Mouse (Mus musculus) spleen, embryonic (tissue): ENCODE measurements around the gene Ces1f.
"Not testable (repeated sequence)": the region's sequence is repeated elsewhere in the genome, so short reads cannot be mapped to it uniquely, and the experiment has no call there.

Experiments
- CTCF ChIA-PET: fragments of 350-600 bp; sonication (Branson Sonifier 250); formaldehyde crosslinking; loops from one replicate; lab custom pipeline; 2022; lab: Charles Lee

The Ces1f gene

DNA sequence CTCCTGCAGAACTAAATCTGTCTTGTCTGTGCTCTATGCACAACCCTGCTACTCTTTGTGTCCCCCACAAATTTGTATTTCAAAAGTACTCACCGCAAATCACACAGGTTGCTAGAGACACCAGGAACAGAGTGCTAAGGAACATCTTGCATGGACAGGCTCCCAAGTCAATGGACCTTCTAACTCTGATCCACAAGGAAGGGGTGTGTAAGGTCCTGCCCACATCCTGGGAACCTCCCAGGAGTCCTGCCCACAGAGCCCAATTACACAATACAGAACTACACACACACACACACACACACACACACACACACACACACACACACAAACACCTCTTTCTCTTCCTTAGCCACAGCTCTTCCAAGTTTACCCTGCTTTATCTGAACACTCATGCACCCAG is at the start of gene Ces1f:
Gene Ces1f, minus strand, starts transcription at position 192 of the 400 bp plus-strand sequence.
- CTCF ChIA-PET = no interaction called here

DNA sequence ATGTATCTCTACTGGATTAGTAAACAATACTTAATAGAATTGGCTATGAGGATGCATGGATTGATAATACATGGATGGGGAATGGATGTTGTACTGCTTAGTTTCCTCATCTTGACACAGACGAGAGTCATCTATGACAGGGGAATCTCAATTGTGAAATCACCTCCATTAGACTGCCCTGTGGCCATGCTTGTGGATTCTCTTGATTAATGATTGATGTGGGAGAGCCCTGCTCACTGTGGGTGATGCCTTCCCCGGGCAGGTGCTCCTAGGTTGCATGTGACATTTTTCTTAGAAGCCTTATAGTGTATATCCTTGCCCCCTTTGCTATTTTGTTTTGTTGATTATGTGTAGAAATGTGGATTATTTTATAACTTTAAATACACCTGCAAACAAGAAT is 45.6 kb upstream of the Ces1f start:
- CTCF ChIA-PET = no interaction called here

DNA sequence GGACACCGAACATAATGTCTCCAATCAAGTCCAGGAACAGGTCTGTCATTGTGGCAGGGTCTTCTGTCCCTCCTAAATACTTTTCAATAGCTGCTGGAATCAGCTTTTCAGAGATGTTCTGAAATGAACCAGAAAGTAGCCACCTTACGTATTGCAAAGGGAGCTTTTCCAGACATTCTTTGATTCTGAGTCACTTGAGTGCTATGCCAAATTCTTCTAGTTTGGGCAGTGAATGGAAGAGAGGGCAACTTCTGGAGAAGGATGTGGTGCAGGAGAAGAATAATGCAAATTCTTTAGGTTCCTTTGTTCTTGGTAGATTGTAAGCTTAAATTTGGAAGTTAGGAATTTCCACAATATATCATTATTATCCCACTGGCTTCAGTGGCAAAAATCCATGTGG is 37.5 kb upstream of the Ces1f start:
- CTCF ChIA-PET = no interaction called here

DNA sequence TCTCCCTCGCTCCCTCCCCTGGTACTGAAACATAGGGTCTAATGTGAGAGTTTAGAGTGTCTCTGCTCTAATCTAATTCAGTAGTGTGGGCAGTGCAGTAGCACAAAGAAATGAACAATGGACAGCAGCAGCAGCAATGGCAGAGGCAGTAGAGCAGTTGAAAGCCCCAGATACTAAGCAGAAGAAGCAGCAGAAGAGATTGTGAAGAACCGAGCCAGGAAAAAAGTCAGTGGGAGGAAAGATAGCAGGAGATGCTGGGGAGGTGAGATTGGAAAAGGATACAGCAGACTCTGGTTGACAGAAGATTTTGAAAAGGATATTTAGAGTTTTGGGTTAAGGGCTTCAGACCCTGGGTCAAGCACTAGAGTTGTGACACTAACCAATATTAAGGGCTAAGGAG is 36.0 kb upstream of the Ces1f start:
- CTCF ChIA-PET = no interaction called here

DNA sequence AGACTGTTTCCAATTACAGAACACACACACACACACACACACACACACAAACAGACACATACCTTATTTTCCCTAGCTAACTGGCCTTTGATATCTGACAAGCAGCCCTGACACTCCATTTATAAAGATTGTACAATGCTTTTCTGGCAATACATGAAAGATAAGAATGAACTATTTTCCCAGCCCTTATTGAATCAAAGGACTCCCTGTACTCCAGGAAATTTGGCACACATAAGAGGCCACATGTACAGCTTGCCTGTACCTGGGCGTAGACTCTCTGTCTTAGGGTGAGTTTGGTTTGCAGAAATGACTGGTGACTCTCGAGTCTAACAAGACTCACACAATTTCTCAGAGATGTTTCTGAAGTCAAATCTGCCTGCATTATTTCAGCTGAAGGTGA is 4.3 kb upstream of the Ces1f start:
- CTCF ChIA-PET = no interaction called here

DNA sequence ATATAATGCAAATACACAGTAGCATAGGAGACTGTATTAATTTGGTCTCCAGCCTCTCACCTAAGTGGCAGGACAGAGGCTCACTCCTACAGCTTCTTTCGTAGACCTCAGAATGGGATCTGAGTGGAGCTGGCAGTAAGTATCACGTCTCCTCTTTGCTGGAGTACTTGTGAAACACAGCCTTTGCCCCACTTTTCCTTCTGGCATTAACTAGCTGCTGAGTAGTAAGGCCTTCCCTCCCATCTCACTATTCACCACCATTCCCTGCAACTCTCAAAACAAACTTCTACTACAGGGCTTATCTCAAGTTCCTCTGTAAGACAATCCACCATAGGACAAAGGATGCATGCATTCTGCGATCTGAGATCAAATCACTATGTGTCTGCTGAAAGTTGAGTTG is 2.8 kb upstream of the Ces1f start:
- CTCF ChIA-PET = no interaction called here

DNA sequence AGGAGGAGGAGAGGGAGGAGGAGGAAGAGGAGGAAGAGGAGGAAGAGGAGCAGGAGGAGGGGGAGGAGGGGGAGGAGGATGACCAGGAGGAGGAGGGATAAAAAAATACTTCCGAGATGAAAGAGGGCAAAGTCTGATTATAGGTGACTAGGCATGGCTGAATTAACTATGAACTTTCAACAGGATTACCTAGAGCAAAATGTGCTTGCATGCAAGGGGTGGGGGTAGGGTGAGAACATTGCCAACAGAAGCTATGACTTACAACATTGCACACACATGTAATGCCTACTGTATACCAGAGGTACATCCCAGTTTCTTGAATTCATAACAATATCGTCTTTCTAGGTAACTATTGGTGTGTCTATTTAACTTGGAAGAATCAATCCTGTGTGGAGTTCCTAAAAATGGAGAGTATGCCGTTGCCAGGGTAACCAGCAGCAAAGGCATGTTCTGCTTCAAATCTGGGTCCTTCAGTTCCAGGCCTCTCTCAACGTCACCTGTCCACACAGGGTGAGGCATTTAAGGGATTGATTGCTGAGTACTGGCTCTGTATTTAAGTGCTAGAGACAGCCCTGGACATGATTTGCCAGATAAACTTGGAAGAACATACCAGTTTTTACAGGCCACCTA is 1.3 kb downstream of the Ces1f start:
- CTCF ChIA-PET = interaction anchor here (0.7 kb wide), 1 partner anchor 115 kb away, joined by 4 read pairs; no protein-coding TSS in a partner anchor

DNA sequence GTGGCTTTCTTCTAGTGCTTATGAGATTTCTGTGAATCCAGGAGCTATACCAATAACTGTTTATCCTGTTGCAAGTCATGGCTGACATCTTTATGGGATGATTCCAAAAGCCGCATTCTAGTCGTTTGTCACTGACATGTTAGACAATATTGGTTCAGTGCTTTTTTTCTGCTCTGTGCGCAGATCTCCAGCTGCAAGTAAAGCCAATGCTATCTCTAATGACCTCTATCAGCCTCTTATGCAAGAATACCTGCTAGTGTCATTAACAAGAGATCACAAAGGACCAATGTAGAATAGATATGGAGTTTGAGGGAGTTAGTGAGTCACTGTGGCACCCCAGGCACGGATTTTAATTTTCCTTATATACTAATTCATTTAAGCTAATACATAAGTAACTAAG is 4.9 kb downstream of the Ces1f start:
- CTCF ChIA-PET = no interaction called here

DNA sequence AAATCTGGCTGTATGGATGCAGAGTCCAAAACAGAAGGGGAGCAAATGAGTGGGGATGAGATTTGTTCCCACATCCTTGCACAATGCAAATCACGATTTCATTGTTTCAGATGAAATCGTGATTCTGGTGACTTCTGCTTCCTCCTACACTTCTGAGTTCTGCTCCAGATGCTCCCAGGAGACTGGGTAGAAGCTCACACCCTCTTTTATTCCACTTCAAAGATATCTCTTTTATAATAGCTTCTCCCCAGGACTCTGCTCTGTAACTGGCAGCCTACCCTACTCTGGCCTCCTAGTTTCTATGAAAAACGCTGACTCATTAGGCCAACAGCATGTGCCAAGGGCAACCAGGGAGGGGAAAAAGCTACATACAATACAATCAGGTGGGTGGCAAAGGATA is 6.2 kb downstream of the Ces1f start:
- CTCF ChIA-PET = no interaction called here

DNA sequence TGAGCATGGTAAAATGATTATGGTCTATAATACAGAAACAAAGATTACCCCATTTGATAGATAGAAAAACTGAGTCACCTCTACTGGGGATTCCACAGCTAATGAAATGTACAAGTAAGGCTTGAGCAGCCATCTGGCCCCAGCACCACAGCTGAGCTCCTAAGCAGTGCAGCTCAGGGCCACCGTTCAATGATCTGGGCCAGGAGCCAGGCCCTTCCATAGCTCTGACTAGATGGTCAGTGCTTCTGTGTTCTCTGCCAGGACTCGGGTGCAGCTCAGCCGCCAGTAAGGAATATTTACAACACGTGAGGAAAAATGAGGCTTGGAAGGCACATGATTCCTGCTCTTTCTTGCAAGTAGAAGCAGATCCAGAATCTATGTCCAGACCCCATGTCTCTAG is 6.9 kb downstream of the Ces1f start:
- CTCF ChIA-PET = no interaction called here

DNA sequence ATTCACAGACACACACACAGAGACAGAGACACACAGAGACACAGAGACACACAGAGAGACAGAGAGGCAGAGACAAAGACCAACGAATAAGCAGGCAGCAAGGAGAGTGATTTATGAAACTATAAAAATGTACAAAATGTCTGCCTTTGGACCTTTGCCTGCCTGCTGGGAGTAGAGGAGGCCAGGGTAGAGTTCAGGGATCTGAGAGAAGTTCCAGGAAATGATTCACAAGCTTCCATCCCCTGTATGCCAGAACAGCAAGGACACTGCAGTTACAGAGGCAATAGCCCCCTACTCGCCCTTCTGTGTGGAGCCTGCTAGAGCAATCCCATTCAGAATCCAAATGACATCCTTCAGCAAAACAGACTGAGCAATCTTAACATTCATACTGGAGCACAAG is 18.1 kb downstream of the Ces1f start:
- CTCF ChIA-PET = no interaction called here

DNA sequence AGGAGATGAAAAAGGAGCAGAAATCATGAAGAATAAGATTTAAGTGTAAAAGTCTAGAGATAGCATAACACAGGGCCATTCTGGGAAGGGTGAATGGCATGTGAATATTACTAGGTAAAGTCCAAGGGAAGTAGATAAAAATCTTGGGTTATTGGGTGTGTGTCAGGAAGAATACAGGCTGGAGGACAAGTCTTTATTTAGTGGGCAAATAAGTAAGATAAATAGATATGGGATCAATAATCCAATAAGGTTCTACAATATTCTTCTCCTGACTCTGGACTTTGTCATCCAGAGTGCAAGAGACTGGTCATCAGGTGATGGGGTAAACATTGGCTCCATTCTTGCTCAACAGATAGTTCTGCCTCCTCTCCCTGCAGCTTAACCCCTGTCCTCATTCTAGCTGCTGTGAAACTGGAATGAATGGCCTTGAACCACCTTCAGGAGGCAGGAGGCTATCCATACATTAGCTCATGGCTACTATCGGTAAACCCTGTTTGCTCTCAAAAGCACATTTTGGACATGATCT is 27.1 kb downstream of the Ces1f start:
- CTCF ChIA-PET = no interaction called here

DNA sequence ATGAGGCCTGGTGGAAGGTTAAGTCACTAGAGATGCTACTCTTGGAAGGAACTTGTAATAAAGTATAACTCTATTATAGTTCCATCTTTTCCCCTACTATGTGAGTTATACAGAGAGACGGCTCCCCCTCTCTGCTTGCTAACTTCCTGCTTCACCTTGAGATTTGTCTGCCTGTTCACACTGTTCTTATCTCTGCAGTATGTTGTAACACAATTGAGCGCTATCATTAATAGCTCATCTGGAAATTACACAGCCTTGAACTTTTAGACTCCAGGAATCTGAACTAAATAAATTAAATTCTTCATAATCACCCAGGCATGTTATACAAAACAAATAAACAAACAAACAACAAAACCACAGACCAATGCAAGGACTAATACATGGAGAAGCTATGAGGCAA is 33.5 kb downstream of the Ces1f start:
- CTCF ChIA-PET = no interaction called here

DNA sequence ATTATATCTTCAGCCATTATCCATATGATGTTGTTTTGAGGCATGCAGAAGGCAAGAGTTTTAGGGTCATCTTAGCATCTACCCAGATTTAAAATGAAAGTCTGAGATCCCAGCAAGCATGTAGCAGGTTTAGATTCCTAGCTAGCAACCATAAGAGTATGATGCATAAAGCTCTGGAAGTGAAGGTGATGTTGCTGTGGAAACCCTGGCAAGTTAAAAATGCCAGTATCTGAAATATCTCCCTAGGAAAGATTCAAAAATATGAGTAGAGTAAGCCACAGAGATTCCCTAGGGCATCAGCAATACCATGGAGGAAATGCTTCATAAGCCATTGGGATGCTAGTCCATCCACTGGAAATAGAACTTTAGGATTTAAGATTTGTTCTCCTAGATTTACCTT is 39.7 kb downstream of the Ces1f start:
- CTCF ChIA-PET = no interaction called here

DNA sequence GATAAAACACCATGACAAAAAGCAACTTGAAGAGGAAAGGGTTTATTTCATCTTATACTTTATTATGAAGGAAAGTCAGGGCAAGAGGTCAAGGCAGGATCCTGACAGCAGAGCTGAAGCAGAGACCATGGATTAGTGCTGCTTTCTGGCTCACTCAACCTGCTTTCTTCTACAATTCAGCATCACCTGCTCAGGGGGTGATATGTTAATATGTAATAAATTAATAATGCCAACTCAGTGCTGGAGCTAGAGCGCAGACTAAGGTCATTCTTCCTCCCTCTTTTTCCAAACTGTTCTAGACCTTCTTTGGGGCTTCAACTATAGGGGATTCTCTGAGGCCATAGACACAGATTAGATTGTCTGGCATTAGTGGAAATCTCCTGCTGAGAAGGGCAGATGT is 43.9 kb downstream of the Ces1f start:
- CTCF ChIA-PET = no interaction called here

DNA sequence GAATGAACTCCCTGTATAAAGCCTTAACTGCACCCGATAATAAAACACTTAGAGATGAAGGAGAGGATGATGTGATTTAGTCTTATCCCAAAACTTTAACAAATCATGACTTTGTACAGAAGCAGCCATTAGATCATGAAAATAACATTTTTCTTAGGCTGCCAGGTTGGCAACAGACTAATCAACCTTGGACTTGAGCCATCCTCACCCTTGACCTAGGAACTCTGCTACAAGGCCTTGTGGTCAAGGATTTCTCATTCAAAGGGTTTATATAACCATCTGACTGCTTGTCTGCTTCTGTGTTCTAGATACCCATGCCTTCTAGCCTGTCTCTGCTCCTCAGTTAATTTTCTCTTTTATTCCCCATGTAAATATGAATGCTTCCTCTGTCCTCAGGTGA is 44.8 kb downstream of the Ces1f start:
- CTCF ChIA-PET = no interaction called here

DNA sequence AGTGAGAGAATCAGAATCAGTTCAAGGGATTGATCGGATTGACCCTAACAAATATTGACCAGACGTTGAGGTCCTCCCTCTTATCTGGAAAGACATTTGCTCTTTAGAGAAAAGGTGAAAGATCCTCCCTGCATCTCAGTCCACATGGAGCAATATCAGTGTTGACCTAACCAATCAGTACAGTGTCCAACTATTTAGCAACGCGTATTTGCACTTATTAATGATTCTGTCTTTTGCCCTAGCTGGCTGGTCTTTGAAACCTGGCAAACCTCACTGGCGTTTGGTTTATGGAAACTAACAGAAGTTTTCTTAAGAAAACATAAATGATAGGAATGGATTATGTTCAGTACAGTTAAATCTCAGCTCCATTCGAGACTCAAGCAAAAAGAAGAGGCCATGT is 45.5 kb downstream of the Ces1f start:
- CTCF ChIA-PET = no interaction called here

DNA sequence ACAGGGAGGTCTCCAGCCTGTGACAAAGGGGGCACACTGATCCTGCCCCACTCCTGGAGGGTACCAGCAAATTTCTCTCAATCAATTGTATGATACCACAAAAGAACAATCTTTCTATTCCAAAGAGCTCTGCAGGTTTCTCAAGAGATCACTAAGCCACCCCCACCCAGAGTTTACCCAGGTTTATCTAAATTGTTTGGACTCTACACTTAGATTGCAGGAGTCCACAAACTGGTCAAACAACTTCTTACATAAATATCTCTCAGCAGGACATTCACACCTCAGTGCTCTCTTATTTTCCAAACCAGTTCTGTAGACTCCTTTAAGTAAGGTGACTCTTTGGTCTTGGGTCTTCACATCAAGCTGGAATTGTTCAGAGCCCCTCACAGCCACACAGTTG is 50.1 kb downstream of the Ces1f start, which contains the start of gene Ces1e:
Gene Ces1e, minus strand, starts transcription at position 174 of the 400 bp plus-strand sequence.
- CTCF ChIA-PET = no interaction called here

DNA sequence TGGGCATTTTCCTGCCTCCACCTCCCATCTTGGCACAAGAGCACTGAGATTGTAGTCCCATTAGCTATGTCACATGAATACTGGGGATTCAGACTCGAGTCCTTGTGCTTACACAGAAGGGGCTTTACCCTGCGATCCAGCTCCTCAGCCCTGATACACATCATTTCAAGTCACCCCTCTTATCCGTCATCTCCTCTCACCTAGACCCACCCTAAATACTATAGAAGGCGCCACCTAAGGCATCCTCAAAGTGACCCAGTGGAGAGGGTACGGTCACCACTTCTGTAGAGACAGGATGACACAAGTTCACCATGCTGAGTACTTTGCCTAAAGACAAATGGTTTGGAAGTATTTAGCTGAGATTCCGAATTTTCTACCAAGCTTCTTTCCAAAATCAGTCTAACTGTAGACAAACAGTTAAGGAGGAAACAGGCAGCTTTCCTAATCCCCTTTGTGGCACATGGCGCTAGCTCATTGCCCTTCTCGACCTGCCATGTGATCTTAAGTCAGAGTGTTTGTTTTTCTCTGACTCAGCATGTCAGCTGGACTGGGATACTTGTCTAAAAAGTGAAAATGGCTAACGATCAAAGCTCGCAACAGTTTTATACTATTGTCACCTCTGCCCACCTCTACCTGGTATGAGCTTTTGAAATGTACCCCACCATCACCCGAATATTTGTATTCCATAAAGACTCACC is 50.7 kb downstream of the Ces1f start:
- CTCF ChIA-PET = no interaction called here

DNA sequence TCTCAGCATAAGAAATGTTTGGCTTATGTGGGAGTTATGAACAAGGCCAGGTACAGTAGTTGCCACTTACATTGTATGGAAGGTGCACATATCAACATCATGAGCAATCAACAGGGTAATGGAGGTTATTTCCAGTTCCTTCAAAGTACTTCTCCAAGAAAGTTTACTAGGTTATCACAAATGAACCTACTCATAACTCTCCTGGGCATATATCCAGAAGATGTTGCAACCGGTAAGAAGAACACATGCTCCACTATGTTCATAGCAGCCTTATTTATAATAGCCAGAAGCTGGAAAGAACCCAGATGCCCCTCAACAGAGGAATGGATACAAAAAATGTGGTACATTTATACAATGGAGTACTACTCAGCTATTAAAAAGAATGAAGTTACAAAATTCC is 53.1 kb downstream of the Ces1f start:
- CTCF ChIA-PET = not testable (repeated sequence)

DNA sequence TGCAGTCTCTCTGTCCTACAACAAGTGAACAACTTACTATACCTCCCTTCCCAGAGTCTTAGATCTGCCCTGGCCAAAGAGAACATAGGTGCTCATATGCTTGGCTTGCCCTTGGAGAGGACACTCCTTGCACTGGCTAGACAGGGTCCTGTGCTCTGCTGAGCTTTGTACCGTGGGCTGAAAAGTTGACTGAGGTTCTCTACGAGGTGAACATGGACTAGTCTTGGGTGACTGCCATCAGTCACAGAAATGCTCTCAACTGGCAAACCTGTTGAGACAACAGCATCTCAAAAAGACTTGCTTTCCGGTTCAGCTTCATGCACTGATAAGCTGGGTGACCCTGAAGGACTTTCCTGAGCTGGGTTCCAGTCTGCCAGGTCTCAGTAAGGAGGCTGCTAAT is 57.7 kb downstream of the Ces1f start:
- CTCF ChIA-PET = no interaction called here

DNA sequence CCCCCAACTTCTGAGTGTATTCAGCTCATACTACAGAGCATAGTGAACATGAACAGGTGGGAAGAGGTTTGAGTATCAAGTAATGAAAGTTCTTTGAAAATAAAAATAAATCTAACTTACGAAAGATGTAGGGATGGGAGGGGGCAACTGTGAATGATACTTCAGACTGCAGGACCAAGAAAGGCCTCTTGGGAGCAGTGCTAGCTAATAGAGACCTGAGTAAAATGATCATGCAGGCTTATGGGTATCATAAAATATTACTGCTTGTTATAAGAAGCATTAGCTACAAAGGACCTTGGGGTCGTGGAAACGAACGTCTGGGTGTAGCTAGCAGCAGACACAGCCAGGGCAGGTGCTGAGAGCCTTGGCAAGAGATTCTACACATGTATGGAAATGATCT is 61.7 kb downstream of the Ces1f start:
- CTCF ChIA-PET = no interaction called here

DNA sequence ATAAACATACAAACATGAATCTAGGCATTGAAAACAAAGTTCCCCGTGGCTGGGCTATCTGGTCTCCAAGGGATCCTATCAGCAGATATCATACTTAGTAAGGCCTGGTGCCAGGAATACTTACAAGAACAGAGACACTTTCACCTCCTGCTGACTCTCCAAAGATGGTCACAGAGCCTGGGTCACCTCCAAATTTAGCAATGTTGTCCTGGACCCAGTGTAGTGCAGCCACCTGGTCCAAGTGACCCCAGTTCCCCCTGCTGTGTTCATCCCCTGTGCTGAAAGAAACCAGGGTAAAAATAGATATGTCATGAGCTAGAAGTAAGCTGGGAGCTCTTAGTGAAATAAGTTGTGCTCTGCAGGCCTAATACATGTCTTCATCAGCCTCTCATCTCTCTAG is 62.2 kb downstream of the Ces1f start:
- CTCF ChIA-PET = no interaction called here
